Mouse (Mus musculus): ENCODE measurements at regions not wholly inside any gene's neighbourhood (a gene's known extent, or its start where the extent isn't known, plus 50 kb on each side); places are given as distances from the start of the nearest gene placed in this dataset.

- no peaks in the 10 kb centered on the region for H3K4me1 ChIP-seq (ENCODE audit: control insufficient read depth, insufficient read depth, low read length)
- H3K27ac ChIP-seq (replicated peaks; ENCODE audit: low read depth, low read length), result no peak overlapping the region
- no peak for DNase-seq (ENCODE audit: low spot score)
- no peak for ATAC-seq (ENCODE audit: insufficient number of reproducible peaks, low FRiP score, low TSS enrichment, low read depth)
- H3K9ac ChIP-seq (ENCODE audit: low read length), result no peak overlapping the region
- H3K9me3 ChIP-seq (ENCODE audit: control insufficient read depth, low read length), result no peaks in the 10 kb centered on the region
- H3K36me3 ChIP-seq (ENCODE audit: control insufficient read depth, insufficient read depth, low read length), result no peaks in the 10 kb centered on the region
- no peak overlapping the region for H3K4me3 ChIP-seq (ENCODE audit: low read depth, low read length)
- no peaks in the 10 kb centered on the region for H3K27me3 ChIP-seq (ENCODE audit: control insufficient read depth, insufficient read depth, low read length)
- no peak overlapping the region for H3K4me2 ChIP-seq (ENCODE audit: low read depth, severe bottlenecking)
Observed at GRCm38 (mm10) chr6:14129394-14129793, 258.1 kb upstream of the 2610001J05Rik start.

GRCm38 (mm10) chr6:14122311-14122710 lies 251.0 kb upstream of the 2610001J05Rik start:
- Histone ChIP-seq H3K9ac (ENCODE audit: low read length) (no peak overlapping the region), H3K36me3 (ENCODE audit: control insufficient read depth, insufficient read depth, low read length) (no peaks in the 10 kb centered on the region), H3K4me2 (ENCODE audit: low read depth, severe bottlenecking) (no peak overlapping the region), H3K27me3 (ENCODE audit: control insufficient read depth, insufficient read depth, low read length) (no peaks in the 10 kb centered on the region), H3K4me1 (ENCODE audit: control insufficient read depth, insufficient read depth, low read length) (no peaks in the 10 kb centered on the region), H3K9me3 (ENCODE audit: control insufficient read depth, low read length) (no peaks in the 10 kb centered on the region), H3K27ac (replicated peaks; ENCODE audit: low read depth, low read length) (no peak overlapping the region), H3K4me3 (ENCODE audit: low read depth, low read length) (no peak overlapping the region)
- WGBS, result 93% methylated on average over 3 of the region's 3 CpGs
- ATAC-seq (ENCODE audit: insufficient number of reproducible peaks, low FRiP score, low TSS enrichment, low read depth) (no peak), DNase-seq (ENCODE audit: low spot score) (no peak)

DNA sequence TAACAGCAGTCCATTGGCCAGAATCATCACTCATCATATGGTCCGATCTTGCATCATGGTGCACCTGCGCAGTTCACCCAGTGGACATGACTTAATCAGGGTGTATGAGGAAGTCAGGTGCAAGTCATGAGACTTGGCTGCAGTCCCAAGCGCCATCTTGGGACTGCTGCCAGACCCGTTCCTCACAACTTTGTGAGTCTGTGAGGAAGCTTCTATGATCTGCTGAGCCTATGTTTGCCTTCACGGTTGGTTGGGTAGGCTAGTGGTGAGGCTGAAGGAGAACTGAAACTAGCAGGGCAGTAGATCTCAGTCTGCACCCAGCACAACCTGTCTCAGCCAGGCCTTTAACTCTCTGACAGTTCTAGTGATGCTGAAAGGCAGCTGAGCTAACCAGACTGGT lies 250.2 kb upstream of the 2610001J05Rik start:
- H3K27ac ChIP-seq (replicated peaks; ENCODE audit: low read depth, low read length), result no peak overlapping the region
- no peak for DNase-seq (ENCODE audit: low spot score)
- H3K4me1 ChIP-seq (ENCODE audit: control insufficient read depth, insufficient read depth, low read length), result no peaks in the 10 kb centered on the region
- no peak for ATAC-seq (ENCODE audit: insufficient number of reproducible peaks, low FRiP score, low TSS enrichment, low read depth)
- 89% methylated on average over 5 of the region's 5 CpGs for WGBS
- H3K36me3 ChIP-seq (ENCODE audit: control insufficient read depth, insufficient read depth, low read length), result no peaks in the 10 kb centered on the region
- no peak overlapping the region for H3K4me2 ChIP-seq (ENCODE audit: low read depth, severe bottlenecking)
- H3K4me3 ChIP-seq (ENCODE audit: low read depth, low read length), result no peak overlapping the region
- no peaks in the 10 kb centered on the region for H3K9me3 ChIP-seq (ENCODE audit: control insufficient read depth, low read length)
- no peak overlapping the region for H3K9ac ChIP-seq (ENCODE audit: low read length)
- H3K27me3 ChIP-seq (ENCODE audit: control insufficient read depth, insufficient read depth, low read length), result no peaks in the 10 kb centered on the region

DNA sequence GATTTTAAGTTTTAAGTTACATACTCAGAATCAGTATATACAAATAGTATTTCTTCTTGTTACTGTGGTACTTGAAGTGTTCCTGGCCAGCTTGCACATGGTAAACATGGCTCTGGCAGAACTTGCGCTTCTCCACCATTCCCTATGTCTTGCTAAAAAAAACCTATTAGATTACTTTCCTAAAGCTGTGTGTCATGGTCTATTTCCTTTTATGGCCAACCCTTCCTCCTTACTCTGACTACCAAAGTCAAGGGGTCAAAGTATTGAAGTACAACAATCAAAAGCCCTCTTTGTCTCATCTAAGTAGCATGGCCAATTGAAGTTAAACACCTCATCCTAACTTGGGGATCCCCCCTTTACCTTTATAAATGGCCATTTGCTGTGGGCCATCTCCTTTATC lies 223.6 kb upstream of the 2610001J05Rik start:
- Histone ChIP-seq H3K27ac (replicated peaks; ENCODE audit: low read depth, low read length) (no peak overlapping the region), H3K36me3 (ENCODE audit: control insufficient read depth, insufficient read depth, low read length) (no peaks in the 10 kb centered on the region), H3K4me3 (ENCODE audit: low read depth, low read length) (no peak overlapping the region), H3K27me3 (ENCODE audit: control insufficient read depth, insufficient read depth, low read length) (no peaks in the 10 kb centered on the region), H3K9me3 (ENCODE audit: control insufficient read depth, low read length) (no peaks in the 10 kb centered on the region), H3K4me1 (ENCODE audit: control insufficient read depth, insufficient read depth, low read length) (no peaks in the 10 kb centered on the region), H3K9ac (ENCODE audit: low read length) (no peak overlapping the region), H3K4me2 (ENCODE audit: low read depth, severe bottlenecking) (no peak overlapping the region)
- no peak for DNase-seq (ENCODE audit: low spot score)
- no peak for ATAC-seq (ENCODE audit: insufficient number of reproducible peaks, low FRiP score, low TSS enrichment, low read depth)
- 93% methylated on average over 1 of the region's 1 CpGs for WGBS

DNA sequence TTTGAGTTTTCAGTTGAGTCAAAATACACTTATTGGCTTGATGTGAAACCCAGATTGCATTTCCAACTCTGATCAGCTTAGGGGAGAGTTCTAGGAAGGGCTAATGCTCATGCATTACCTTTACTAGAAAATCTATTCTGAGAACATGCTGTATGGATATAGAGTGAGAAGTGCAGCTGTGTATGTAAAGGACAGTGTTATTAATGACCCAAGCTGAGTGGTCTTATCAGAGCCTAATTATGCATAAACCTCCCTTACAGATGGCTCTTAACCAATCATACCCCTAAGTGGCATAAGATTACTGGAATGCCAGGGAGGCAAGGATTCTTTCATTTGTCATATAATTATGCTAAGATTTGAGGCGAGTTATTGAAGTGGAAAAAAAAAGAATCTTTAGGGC lies 210.6 kb upstream of the 2610001J05Rik start:
- DNase-seq (ENCODE audit: low spot score) (no peak), ATAC-seq (ENCODE audit: insufficient number of reproducible peaks, low FRiP score, low TSS enrichment, low read depth) (no peak)
- no peak overlapping the region for H3K9ac ChIP-seq (ENCODE audit: low read length)
- WGBS, result 80% methylated on average over 1 of the region's 1 CpGs
- H3K4me3 ChIP-seq (ENCODE audit: low read depth, low read length), result no peak overlapping the region
- H3K4me2 ChIP-seq (ENCODE audit: low read depth, severe bottlenecking), result no peak overlapping the region
- H3K27ac ChIP-seq (replicated peaks; ENCODE audit: low read depth, low read length), result no peak overlapping the region
- no peaks in the 10 kb centered on the region for H3K9me3 ChIP-seq (ENCODE audit: control insufficient read depth, low read length)
- H3K4me1 ChIP-seq (ENCODE audit: control insufficient read depth, insufficient read depth, low read length), result no peaks in the 10 kb centered on the region
- no peaks in the 10 kb centered on the region for H3K27me3 ChIP-seq (ENCODE audit: control insufficient read depth, insufficient read depth, low read length)
- no peaks in the 10 kb centered on the region for H3K36me3 ChIP-seq (ENCODE audit: control insufficient read depth, insufficient read depth, low read length)

GRCm38 (mm10) chr6:14063735-14064134 lies 192.4 kb upstream of the 2610001J05Rik start:
- Histone ChIP-seq H3K9me3 (ENCODE audit: control insufficient read depth, low read length) (no peaks in the 10 kb centered on the region), H3K4me2 (ENCODE audit: low read depth, severe bottlenecking) (no peak overlapping the region), H3K4me1 (ENCODE audit: control insufficient read depth, insufficient read depth, low read length) (no peaks in the 10 kb centered on the region), H3K27ac (replicated peaks; ENCODE audit: low read depth, low read length) (no peak overlapping the region), H3K4me3 (ENCODE audit: low read depth, low read length) (no peak overlapping the region), H3K27me3 (ENCODE audit: control insufficient read depth, insufficient read depth, low read length) (no peaks in the 10 kb centered on the region), H3K36me3 (ENCODE audit: control insufficient read depth, insufficient read depth, low read length) (no peaks in the 10 kb centered on the region), H3K9ac (ENCODE audit: low read length) (no peak overlapping the region)
- 67% methylated on average over 2 of the region's 2 CpGs for WGBS
- no peak for ATAC-seq (ENCODE audit: insufficient number of reproducible peaks, low FRiP score, low TSS enrichment, low read depth)
- no peak for DNase-seq (ENCODE audit: low spot score)

DNA sequence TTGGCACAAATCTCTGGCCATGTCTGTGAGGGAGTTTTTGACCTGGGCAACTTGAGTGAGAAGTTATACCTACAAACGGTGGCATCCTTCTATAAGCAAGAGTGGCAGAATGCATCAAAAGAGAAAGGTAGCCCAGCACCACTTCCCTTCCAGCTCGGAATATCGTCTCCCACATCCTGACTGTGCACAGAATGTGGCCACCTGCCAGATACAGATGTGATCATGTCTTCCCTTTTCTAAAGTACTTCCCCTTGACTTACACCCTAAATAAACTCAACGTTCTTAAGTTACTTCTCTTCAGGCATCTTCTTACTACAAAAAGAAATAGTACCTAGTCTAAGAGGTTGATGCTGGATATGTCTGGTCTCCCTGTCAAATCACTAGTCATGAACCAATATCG lies 175.2 kb upstream of the 2610001J05Rik start:
- H3K4me3 ChIP-seq (ENCODE audit: low read depth, low read length), result no peak overlapping the region
- H3K9me3 ChIP-seq (ENCODE audit: control insufficient read depth, low read length), result no peaks in the 10 kb centered on the region
- ATAC-seq (ENCODE audit: insufficient number of reproducible peaks, low FRiP score, low TSS enrichment, low read depth), result no peak
- H3K4me1 ChIP-seq (ENCODE audit: control insufficient read depth, insufficient read depth, low read length), result no peaks in the 10 kb centered on the region
- DNase-seq (ENCODE audit: low spot score), result no peak
- H3K9ac ChIP-seq (ENCODE audit: low read length), result no peak overlapping the region
- 90% methylated on average over 5 of the region's 5 CpGs for WGBS
- H3K27ac ChIP-seq (replicated peaks; ENCODE audit: low read depth, low read length), result no peak overlapping the region
- no peak overlapping the region for H3K4me2 ChIP-seq (ENCODE audit: low read depth, severe bottlenecking)
- no peaks in the 10 kb centered on the region for H3K36me3 ChIP-seq (ENCODE audit: control insufficient read depth, insufficient read depth, low read length)
- no peaks in the 10 kb centered on the region for H3K27me3 ChIP-seq (ENCODE audit: control insufficient read depth, insufficient read depth, low read length)

- Histone ChIP-seq H3K36me3 (ENCODE audit: control insufficient read depth, insufficient read depth, low read length) (no peaks in the 10 kb centered on the region), H3K4me1 (ENCODE audit: control insufficient read depth, insufficient read depth, low read length) (no peaks in the 10 kb centered on the region), H3K9ac (ENCODE audit: low read length) (no peak overlapping the region), H3K4me2 (ENCODE audit: low read depth, severe bottlenecking) (no peak overlapping the region), H3K27ac (replicated peaks; ENCODE audit: low read depth, low read length) (no peak overlapping the region), H3K9me3 (ENCODE audit: control insufficient read depth, low read length) (no peaks in the 10 kb centered on the region), H3K27me3 (ENCODE audit: control insufficient read depth, insufficient read depth, low read length) (no peaks in the 10 kb centered on the region), H3K4me3 (ENCODE audit: low read depth, low read length) (no peak overlapping the region)
- DNase-seq (ENCODE audit: low spot score) (no peak), ATAC-seq (ENCODE audit: insufficient number of reproducible peaks, low FRiP score, low TSS enrichment, low read depth) (no peak)
- 83% methylated on average over 3 of the region's 3 CpGs for WGBS
Observed at GRCm38 (mm10) chr6:14044654-14045053, 173.3 kb upstream of the 2610001J05Rik start.

DNA sequence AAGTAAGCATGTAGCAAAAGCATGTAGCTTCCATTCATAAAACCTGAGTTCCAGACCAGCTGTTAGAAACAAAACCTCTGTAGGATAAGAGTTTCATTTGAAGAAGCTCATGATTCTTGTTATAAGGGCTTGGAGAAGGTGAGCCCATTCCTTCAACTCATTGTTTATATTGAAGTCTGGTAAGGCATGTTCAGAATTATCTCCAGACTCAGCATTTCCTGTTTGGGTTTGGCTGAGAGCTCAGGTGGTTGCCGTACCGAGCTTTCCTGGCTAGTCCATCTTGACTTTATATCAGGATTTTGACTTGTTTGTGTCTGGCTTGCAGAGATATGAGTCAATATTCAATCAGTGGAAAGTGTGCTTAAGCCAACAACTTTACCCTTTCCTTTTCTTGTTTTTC lies 154.6 kb upstream of the 2610001J05Rik start:
- H3K9me3 ChIP-seq (ENCODE audit: control insufficient read depth, low read length), result no peaks in the 10 kb centered on the region
- no peaks in the 10 kb centered on the region for H3K36me3 ChIP-seq (ENCODE audit: control insufficient read depth, insufficient read depth, low read length)
- WGBS, result 78% methylated on average over 2 of the region's 2 CpGs
- H3K27ac ChIP-seq (replicated peaks; ENCODE audit: low read depth, low read length), result no peak overlapping the region
- DNase-seq (ENCODE audit: low spot score) (no peak), ATAC-seq (ENCODE audit: insufficient number of reproducible peaks, low FRiP score, low TSS enrichment, low read depth) (no peak)
- no peak overlapping the region for H3K4me3 ChIP-seq (ENCODE audit: low read depth, low read length)
- no peaks in the 10 kb centered on the region for H3K4me1 ChIP-seq (ENCODE audit: control insufficient read depth, insufficient read depth, low read length)
- no peak overlapping the region for H3K4me2 ChIP-seq (ENCODE audit: low read depth, severe bottlenecking)
- H3K9ac ChIP-seq (ENCODE audit: low read length), result no peak overlapping the region
- no peaks in the 10 kb centered on the region for H3K27me3 ChIP-seq (ENCODE audit: control insufficient read depth, insufficient read depth, low read length)
